Mouse (Mus musculus) CH12.LX (cell line): ENCODE results near the gene Gm8246.
"Not testable (repeated sequence)": the region's sequence is repeated elsewhere in the genome, so short reads cannot be mapped to it uniquely, and the experiment has no call there.

Experiments used
- BHLHE40 ChIP-seq: IDR thresholded peaks from 2 replicates; pipeline ENCODE4 v1.6.1; 2011; ENCODE audit warnings: mild to moderate bottlenecking, low read depth, low read length, improper control_type of control experiment
- CTCF ChIP-seq, 2 experiments: IDR thresholded peaks in 1 of 2; conservative IDR thresholded peaks in 1 of 2; 2 replicates each; pipeline ENCODE4 v1.5.1; 2011 to 2012; ENCODE audit warnings: low read depth in 2 of 2, low read length in 2 of 2, improper control_type of control experiment in 1 of 2, inconsistent platforms in 1 of 2, mild to moderate bottlenecking in 1 of 2, moderate library complexity in 1 of 2
- MAFK ChIP-seq: IDR thresholded peaks from 2 replicates; pipeline ENCODE4 v1.6.1; 2011; ENCODE audit warnings: low read length, improper control_type of control experiment; ENCODE audit not compliant: insufficient replicate concordance
- MAX ChIP-seq: IDR thresholded peaks from 2 replicates; pipeline ENCODE4 v1.6.1; 2011; ENCODE audit warnings: low read length, improper control_type of control experiment
- MXI1 ChIP-seq: IDR thresholded peaks from 2 replicates; pipeline ENCODE4 v1.6.1; 2011; ENCODE audit warnings: mild to moderate bottlenecking, low read depth, low read length, improper control_type of control experiment
- NRF1 ChIP-seq: IDR thresholded peaks from 2 replicates; pipeline ENCODE4 v1.6.1; 2014; ENCODE audit warnings: low read depth, mild to moderate bottlenecking, inconsistent platforms, low read length, improper control_type of control experiment, moderate library complexity
- POLR2A ChIP-seq: IDR thresholded peaks from 2 replicates; pipeline ENCODE4 v1.6.1; 2011; ENCODE audit warnings: low read depth, mild to moderate bottlenecking, improper control_type of control experiment, low read length
- SIN3A ChIP-seq: IDR thresholded peaks from 2 replicates; pipeline ENCODE4 v1.6.1; 2012; ENCODE audit warnings: low read length, improper control_type of control experiment, inconsistent platforms
- TBP ChIP-seq: conservative IDR thresholded peaks from 2 replicates; pipeline ENCODE4 v1.6.1; 2011; ENCODE audit warnings: low read depth, low read length, improper control_type of control experiment
- TCF12 ChIP-seq: IDR thresholded peaks from 2 replicates; pipeline ENCODE4 v1.6.1; 2014; ENCODE audit warnings: low read depth, mild to moderate bottlenecking, inconsistent platforms, low read length, improper control_type of control experiment
- UBTF ChIP-seq: IDR thresholded peaks from 2 replicates; pipeline ENCODE4 v1.6.1; 2012; ENCODE audit warnings: low read depth, mild to moderate bottlenecking, inconsistent platforms, low read length, improper control_type of control experiment, moderate library complexity
- USF1 ChIP-seq: IDR thresholded peaks from 2 replicates; pipeline ENCODE4 v1.6.1; 2014; ENCODE audit warnings: low read depth, mild to moderate bottlenecking, inconsistent platforms, low read length, improper control_type of control experiment
- ZC3H11A ChIP-seq: IDR thresholded peaks from 2 replicates; pipeline ENCODE4 v1.6.1; 2012; ENCODE audit warnings: low read depth, mild to moderate bottlenecking, inconsistent platforms, low read length, improper control_type of control experiment
- ZMIZ1 ChIP-seq: IDR thresholded peaks from 2 replicates; pipeline ENCODE4 v1.6.1; 2012; ENCODE audit warnings: low read depth, mild to moderate bottlenecking, inconsistent platforms, low read length, improper control_type of control experiment

- not testable (repeated sequence) for TF ChIP-seq CTCF (conservative IDR thresholded peaks at IDR 0.05 in 1 of 2, IDR thresholded peaks at IDR 0.05 in 1 of 2; ENCODE audit: low read depth in 2 of 2, low read length in 2 of 2); TCF12; NRF1; SIN3A; POLR2A; USF1; UBTF; TBP; BHLHE40; MAX; MXI1; ZC3H11A; ZMIZ1; MAFK
These were observed 17.2 kb downstream of the Gm8246 start for GRCm38 (mm10) chr14:5460469-5460868.
